Mouse (Mus musculus) liver, postnatal 0 days (tissue): ENCODE measurements around the gene Appl2.

Experiments
- CTCF ChIP-seq: sonication (generic); IDR thresholded peaks from 2 replicates; pipeline ENCODE4 v1.5.1; 2016; ENCODE audit warnings: antibody characterized with exemption, low read depth
- EP300 ChIP-seq: IDR thresholded peaks from 2 replicates; pipeline ENCODE4 v1.6.1; 2016; ENCODE audit warnings: antibody characterized with exemption, low read depth, mild to moderate bottlenecking

DNA sequence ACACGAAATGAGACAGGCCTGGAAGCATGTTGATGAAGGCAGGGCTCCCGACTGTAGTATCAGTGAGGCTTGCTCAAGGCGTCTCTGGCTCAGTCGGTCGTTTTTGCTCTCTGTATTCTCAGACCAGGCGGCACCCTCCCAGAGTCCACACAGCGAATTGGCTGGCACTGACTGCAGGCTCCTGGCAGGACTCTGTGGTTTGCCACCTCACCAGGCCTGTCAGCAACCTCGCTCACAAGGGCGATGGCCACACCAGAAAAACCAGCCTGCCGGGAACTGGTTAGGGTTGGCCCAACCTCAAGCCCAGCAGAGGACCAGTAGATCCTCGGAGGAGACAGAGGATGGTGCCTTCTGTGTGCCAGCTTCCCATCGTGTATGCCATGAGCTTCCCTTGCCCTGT is 23.7 kb downstream of the Appl2 start:
- TF ChIP-seq CTCF = no peak
- no peak for TF ChIP-seq EP300
